Mouse (Mus musculus) B cell, adult 2 months (primary cell): ENCODE results near the gene Tomm20.
"Not testable (repeated sequence)": the region's sequence is repeated elsewhere in the genome, so short reads cannot be mapped to it uniquely, and the experiment has no call there.

ENCODE experiments used
- DNase-seq, 2 experiments: peaks; one replicate each; pipeline ENCODE4 v3.0.0; 2022

Tomm20 gene

GRCm38 (mm10) chr8:126882586-126882985 is 63.1 kb downstream of the Tomm20 start:
- DNase-seq: not testable (repeated sequence)

- peak; percentile 28 to 34 for DNase-seq
Observed at GRCm38 (mm10) chr8:126881641-126882140, 64.0 kb downstream of the Tomm20 start.
